15 mouse cellular contexts compared by ENCODE assay signal in genomic region chr5:147154806-147155371, GRCm38 (mm10). TPM values are rescaled to one million over a fixed set of nuclear protein-coding genes. Genes with fewer than 3 reads are reported as not detected.
DNase-seq lines count a peak whose midpoint lies in the region; ATAC-seq lines count a peak whose summit lies in the region.
"Had no signal": no experiment of that assay in that cellular context is flagged by ENCODE, and none has a peak within 500 bp of the region (broad histone marks: within the 10 kb centered on the region; RNA-seq: fewer than 3 reads in every experiment).

No protein-coding gene starts in this region.

- H3K4me1 ChIP-seq in forebrain, embryonic 16.5 days (replicated peaks; ENCODE audit: control insufficient read depth, insufficient read depth, low read length) = peaks cover 18% of the 10 kb centered on the region
- peaks cover 20% of the 10 kb centered on the region for H3K4me1 ChIP-seq in midbrain, embryonic 11.5 days (ENCODE audit: control insufficient read depth, insufficient read depth, low read length)

- H3K27me3 ChIP-seq in forebrain, embryonic 16.5 days (replicated peaks; ENCODE audit: control insufficient read depth, insufficient read depth, low read length) = peaks cover 55% of the 10 kb centered on the region
- peaks cover 37% of the 10 kb centered on the region for H3K27me3 ChIP-seq in midbrain, embryonic 11.5 days (ENCODE audit: control insufficient read depth, insufficient read depth, low read length)

- intact Hi-C loops in heart, postnatal 25 days (cut with DNase I) = no loop called here

- no peaks in the 10 kb centered on the region for H3K36me3 ChIP-seq in forebrain, embryonic 16.5 days (ENCODE audit: control insufficient read depth, insufficient read depth)
- no peaks in the 10 kb centered on the region for H3K36me3 ChIP-seq in midbrain, embryonic 11.5 days (ENCODE audit: control insufficient read depth, insufficient read depth, low read length)
- H3K36me3 ChIP-seq: G1E; limb, embryonic 15.5 days had no signal

- no peak overlapping the region for H3K4me3 ChIP-seq in forebrain, embryonic 16.5 days (replicated peaks; ENCODE audit: low read length)
- no peak overlapping the region for H3K4me3 ChIP-seq in midbrain, embryonic 11.5 days (ENCODE audit: low read depth, low read length)
- H3K4me3 ChIP-seq: limb, embryonic 15.5 days had no signal

- H3K9ac ChIP-seq in forebrain, embryonic 16.5 days (replicated peaks; ENCODE audit: low read depth, low read length) = no peak overlapping the region
- H3K9ac ChIP-seq in midbrain, embryonic 11.5 days (ENCODE audit: low read length) = 0 out of 2 replicates have a peak overlapping the region, but pooled peaks have one; percentile 3
- H3K9ac ChIP-seq: limb, embryonic 15.5 days had no signal

- no peak overlapping the region for H3K4me2 ChIP-seq in forebrain, embryonic 16.5 days (ENCODE audit: low read length)
- H3K4me2 ChIP-seq in midbrain, embryonic 11.5 days = peak overlapping the region; percentile 32
- H3K4me2 ChIP-seq: limb, embryonic 15.5 days had no signal

- H3K9me3 ChIP-seq in forebrain, embryonic 16.5 days (ENCODE audit: control insufficient read depth, low read length) = 0 out of 2 replicates have a peak, but pooled peaks cover 2% of the 10 kb centered on the region
- H3K9me3 ChIP-seq in midbrain, embryonic 11.5 days (ENCODE audit: control insufficient read depth, low read length) = no peaks in the 10 kb centered on the region
- H3K9me3 ChIP-seq: G1E; limb, embryonic 15.5 days had no signal

- H3K27ac ChIP-seq in forebrain, embryonic 16.5 days (ENCODE audit: low read length) = no peak overlapping the region
- H3K27ac ChIP-seq in midbrain, embryonic 11.5 days (ENCODE audit: low read depth, low read length) = no peak overlapping the region
- H3K27ac ChIP-seq: limb, embryonic 15.5 days had no signal

- peak; percentile 58 for DNase-seq in embryo, embryonic 10.5 days (ENCODE audit: low spot score)
- DNase-seq in midbrain, embryonic 11.5 days (ENCODE audit: low spot score, missing footprints) = peak; percentile 89
- DNase-seq in retina, embryonic 14.5 days (ENCODE audit: low spot score) = peak; percentile 54
- no peak for DNase-seq in ovary, postnatal 36 days (ENCODE audit: low spot score)
- DNase-seq in heart, postnatal 25 days (ENCODE audit: low spot score) = no peak
- no peak for DNase-seq in kidney, adult 8-10 months
- DNase-seq: right cerebral cortex, postnatal 14 days; thymus, postnatal 36 days had no signal

- 2% methylated on average over 13 of the region's 13 CpGs for WGBS in forebrain, embryonic 16.5 days
- 8% methylated on average over 13 of the region's 13 CpGs for WGBS in midbrain, embryonic 11.5 days

- peak; percentile 55 for ATAC-seq in forebrain, embryonic 16.5 days
- ATAC-seq in midbrain, embryonic 11.5 days (ENCODE audit: low FRiP score) = peak; percentile 56

RNA-seq across cellular contexts. Expression of gene Gsx1, which starts 33.6 kb away (rescaled TPM):
- 1.5 and 1.9 TPM in 2 replicates for polyA plus RNA-seq in forebrain, embryonic 16.5 days (2015; fragmentation: Nextera tagmentation; extraction: Ambion mirVana)
- polyA plus RNA-seq in midbrain, embryonic 11.5 days (2014; fragmentation: Nextera tagmentation; extraction: Ambion mirVana) = 14.6 and 19.0 TPM in 2 replicates
- not detected for total RNA-seq in heart, postnatal 25 days (2021)
- total RNA-seq: G1E; heart, adult 8-10 months had no signal
- polyA plus RNA-seq: G1E; intestine, embryonic 14.5 days; limb, embryonic 15.5 days; lung, embryonic 16.5 days; stomach, embryonic 14.5 days had no signal

Comparison
In these comparisons a context has a peak if more than half of its experiments do, and no peak if none do; other contexts are left out.
1. DNase-seq: peak in embryo, embryonic 10.5 days (single experiment), midbrain, embryonic 11.5 days (single experiment) and retina, embryonic 14.5 days (single experiment); none in ovary, postnatal 36 days (single experiment), heart, postnatal 25 days (single experiment) and kidney, adult 8-10 months (0 of 2).